Mouse (Mus musculus): ENCODE data around the gene Atp10b. TPM values are rescaled to one million over a fixed set of nuclear protein-coding genes. Genes with fewer than 3 reads are reported as not detected.

Atp10b gene
- polyA plus RNA-seq, 1 experiment from 2014 or later = 0.29 TPM

DNA sequence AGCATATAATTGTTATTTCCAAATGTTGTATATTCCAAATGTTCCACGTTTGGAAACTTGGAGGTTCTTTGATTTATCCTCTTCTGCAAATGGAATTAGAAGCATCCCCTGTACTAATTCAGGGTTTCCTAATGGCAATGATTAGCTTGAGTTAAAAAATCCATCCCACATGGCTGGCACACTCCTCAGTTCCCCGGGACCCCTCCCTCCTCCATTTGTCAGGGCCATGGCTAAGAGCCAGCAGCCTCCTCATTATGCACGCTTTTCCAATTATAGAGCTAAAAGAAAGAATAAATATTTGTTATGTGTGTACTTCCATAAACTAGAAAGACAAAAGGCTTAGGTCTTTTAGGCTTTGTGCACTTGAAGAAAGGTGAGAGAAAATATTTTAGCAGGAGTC is 53.9 kb downstream of the Atp10b start:
- Histone ChIP-seq H3K27ac (no peak overlapping the region), H3K36me3 (no peaks in the 10 kb centered on the region), H3K4me3 (no peak overlapping the region), H3K27me3 (no peaks in the 10 kb centered on the region), H3K4me1 (0 out of 2 replicates have a peak, but pooled peaks cover 3% of the 10 kb centered on the region), H3K9ac (no peak overlapping the region), H3K9me3 (no peaks in the 10 kb centered on the region), H3K4me2 (no peak overlapping the region)
- 46% methylated on average over 3 of the region's 3 CpGs for WGBS
- no peak for ATAC-seq (ENCODE audit: borderline replicate concordance, extremely low read depth, low FRiP score, low TSS enrichment)

DNA sequence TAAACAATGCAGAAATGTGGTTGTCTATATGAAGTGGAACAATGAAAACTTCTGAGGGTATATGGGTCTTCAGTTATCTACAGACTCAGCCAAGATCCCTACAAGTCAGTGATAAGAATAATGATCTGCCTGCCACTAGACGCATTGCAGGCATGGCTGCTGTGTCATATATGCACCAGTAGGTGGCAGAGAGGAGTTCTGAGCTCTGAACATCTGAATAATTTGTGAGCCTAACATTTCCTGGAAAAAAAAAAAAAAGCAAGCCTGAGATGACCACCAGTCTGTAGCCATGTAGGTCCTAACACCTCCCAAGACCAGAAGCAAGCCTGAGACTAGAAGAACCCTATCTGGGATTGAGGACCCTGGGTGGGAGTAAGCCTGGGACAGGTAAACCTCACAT is 63.5 kb downstream of the Atp10b start:
- ATAC-seq (ENCODE audit: borderline replicate concordance, extremely low read depth, low FRiP score, low TSS enrichment) = no peak
- Histone ChIP-seq H3K27me3 (no peaks in the 10 kb centered on the region), H3K9ac (no peak overlapping the region), H3K4me3 (no peak overlapping the region), H3K9me3 (no peaks in the 10 kb centered on the region), H3K4me1 (no peaks in the 10 kb centered on the region), H3K27ac (no peak overlapping the region), H3K36me3 (no peaks in the 10 kb centered on the region), H3K4me2 (no peak overlapping the region)
- WGBS = 20% methylated on average over 1 of the region's 1 CpGs

DNA sequence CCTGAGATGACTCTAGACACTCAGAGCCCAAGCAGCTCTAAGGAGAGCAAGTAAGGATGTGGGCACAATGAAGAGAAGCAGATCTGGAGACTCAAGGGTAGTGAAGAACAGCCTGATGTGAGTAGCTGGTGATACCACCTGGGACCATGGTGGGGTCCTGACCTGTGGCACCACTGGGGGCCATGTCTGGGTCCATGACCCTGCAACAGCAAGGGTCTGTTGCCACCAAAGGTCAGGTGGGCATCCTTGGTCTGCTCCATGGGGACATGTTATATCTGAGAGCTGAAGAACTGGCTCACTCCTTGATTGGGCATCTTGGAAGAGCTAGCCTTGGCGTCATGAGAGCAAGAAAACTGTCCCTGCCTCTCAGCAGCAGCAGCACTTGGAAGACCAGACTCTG is 64.1 kb downstream of the Atp10b start:
- Histone ChIP-seq H3K9ac (no peak overlapping the region), H3K36me3 (no peaks in the 10 kb centered on the region), H3K4me2 (no peak overlapping the region), H3K4me3 (no peak overlapping the region), H3K27me3 (no peaks in the 10 kb centered on the region), H3K4me1 (no peaks in the 10 kb centered on the region), H3K27ac (no peak overlapping the region), H3K9me3 (no peaks in the 10 kb centered on the region)
- no peak for ATAC-seq (ENCODE audit: borderline replicate concordance, extremely low read depth, low FRiP score, low TSS enrichment)
- 77% methylated on average over 1 of the region's 1 CpGs for WGBS

DNA sequence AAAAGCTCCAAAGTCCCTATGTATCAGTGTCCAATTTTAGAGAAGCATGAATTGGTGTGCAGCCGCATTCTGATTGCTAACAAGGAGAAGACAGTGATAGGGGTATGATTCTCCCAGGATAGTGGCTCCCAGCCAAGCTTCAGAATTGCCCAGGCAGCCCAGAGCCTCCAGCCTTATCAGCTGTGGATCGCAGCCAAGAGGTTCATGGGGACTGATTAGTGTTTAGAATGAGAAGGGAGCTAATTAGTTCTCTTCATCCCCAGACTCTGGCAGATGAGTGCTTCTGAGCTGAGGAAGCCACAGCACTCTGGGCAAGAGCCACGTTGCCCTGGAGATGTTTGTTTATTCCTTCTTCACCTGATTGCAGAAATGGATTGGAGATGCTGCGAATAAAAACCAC is 67.3 kb downstream of the Atp10b start:
- ATAC-seq (ENCODE audit: borderline replicate concordance, extremely low read depth, low FRiP score, low TSS enrichment) = no peak
- 18% methylated on average over 4 of the region's 4 CpGs for WGBS
- no peaks in the 10 kb centered on the region for H3K9me3 ChIP-seq
- no peaks in the 10 kb centered on the region for H3K36me3 ChIP-seq
- no peak overlapping the region for H3K4me2 ChIP-seq
- no peak overlapping the region for H3K4me3 ChIP-seq
- H3K4me1 ChIP-seq = no peaks in the 10 kb centered on the region
- H3K27ac ChIP-seq = no peak overlapping the region
- no peaks in the 10 kb centered on the region for H3K27me3 ChIP-seq
- H3K9ac ChIP-seq = no peak overlapping the region

DNA sequence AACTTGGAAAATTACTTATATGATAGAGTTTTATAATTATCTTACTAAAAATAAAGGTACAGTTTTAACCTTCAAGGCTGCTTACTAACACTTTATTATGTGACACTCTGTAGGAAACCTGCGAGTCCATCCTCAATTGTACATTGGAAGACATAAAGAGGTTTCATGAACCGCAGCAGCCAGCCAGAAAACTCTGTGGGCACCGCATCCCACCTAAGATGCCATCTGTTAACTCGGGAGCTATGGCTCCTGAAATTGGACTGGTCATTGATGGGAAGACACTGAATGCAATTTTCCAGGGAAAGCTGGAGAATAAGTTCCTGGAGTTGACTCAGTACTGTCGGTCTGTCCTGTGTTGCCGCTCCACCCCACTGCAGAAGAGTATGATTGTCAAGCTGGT is 80.6 kb downstream of the Atp10b start:
- Histone ChIP-seq H3K4me2 (no peak overlapping the region), H3K9me3 (no peaks in the 10 kb centered on the region), H3K4me3 (no peak overlapping the region), H3K36me3 (no peaks in the 10 kb centered on the region), H3K9ac (no peak overlapping the region), H3K4me1 (0 out of 2 replicates have a peak, but pooled peaks cover 4% of the 10 kb centered on the region), H3K27ac (no peak overlapping the region), H3K27me3 (no peaks in the 10 kb centered on the region)
- no peak for ATAC-seq (ENCODE audit: borderline replicate concordance, extremely low read depth, low FRiP score, low TSS enrichment)
- WGBS = 90% methylated on average over 6 of the region's 6 CpGs

DNA sequence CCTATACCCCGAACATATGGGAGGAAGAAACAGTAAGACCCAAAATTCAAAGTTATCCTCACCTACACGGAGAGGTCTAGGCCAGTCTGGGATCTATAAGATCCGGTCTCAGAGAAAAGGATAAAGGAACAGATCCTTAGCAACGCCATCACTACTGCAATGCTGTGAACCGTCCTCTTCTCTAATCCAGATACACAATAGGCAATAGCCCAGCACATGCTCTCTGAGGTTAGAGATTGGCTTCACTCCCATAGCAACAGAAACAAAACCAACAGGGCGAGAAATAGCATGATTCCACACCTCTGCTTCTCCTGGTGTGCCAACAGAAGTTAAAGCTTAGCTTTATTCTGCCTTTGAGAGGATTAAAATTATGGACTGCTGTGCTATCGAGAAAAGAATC is 82.4 kb downstream of the Atp10b start:
- Histone ChIP-seq H3K27ac (no peak overlapping the region), H3K9me3 (no peaks in the 10 kb centered on the region), H3K27me3 (no peaks in the 10 kb centered on the region), H3K4me1 (0 out of 2 replicates have a peak, but pooled peaks cover under 1% of the 10 kb centered on the region), H3K4me2 (no peak overlapping the region), H3K4me3 (no peak overlapping the region), H3K36me3 (no peaks in the 10 kb centered on the region), H3K9ac (no peak overlapping the region)
- WGBS = 72% methylated on average over 7 of the region's 7 CpGs
- no peak for ATAC-seq (ENCODE audit: borderline replicate concordance, extremely low read depth, low FRiP score, low TSS enrichment)

DNA sequence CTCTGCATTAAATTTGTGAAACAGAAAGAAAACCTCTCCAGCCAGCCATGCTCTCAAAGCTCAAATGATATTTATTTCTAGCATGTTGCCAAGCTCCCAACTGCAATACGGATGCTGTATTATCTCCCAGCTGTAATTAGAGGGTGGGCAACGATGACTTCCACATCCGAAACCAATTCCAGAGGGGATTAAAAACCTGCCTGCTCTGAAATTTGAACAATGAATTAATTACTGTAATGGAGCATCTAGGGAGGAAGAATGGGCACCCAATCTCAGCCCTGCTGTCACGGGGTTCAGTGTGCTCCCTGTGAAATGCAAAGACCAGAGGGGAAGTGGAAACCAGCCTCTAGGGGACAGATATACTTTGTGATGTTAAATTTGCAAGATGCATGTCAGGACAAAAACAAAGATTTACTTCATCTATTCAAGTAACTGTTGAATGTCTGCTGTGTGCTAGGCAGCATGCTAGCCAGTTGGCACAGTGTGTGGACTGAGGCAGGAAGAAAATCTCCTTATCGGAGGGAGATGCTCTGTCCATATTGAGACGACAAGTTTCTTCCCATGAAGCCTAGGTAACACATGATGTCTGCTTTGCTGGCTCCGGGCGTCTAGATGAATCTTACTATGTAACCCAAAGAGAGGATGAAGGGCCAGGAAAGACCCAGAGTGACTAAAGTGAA is 86.8 kb downstream of the Atp10b start:
- H3K27ac ChIP-seq = no peak overlapping the region
- no peaks in the 10 kb centered on the region for H3K36me3 ChIP-seq
- H3K4me2 ChIP-seq = no peak overlapping the region
- no peak for ATAC-seq (ENCODE audit: borderline replicate concordance, extremely low read depth, low FRiP score, low TSS enrichment)
- H3K4me3 ChIP-seq = no peak overlapping the region
- H3K27me3 ChIP-seq = no peaks in the 10 kb centered on the region
- WGBS = 79% methylated on average over 8 of the region's 8 CpGs
- H3K9ac ChIP-seq = no peak overlapping the region
- H3K9me3 ChIP-seq = no peaks in the 10 kb centered on the region
- H3K4me1 ChIP-seq = no peaks in the 10 kb centered on the region

DNA sequence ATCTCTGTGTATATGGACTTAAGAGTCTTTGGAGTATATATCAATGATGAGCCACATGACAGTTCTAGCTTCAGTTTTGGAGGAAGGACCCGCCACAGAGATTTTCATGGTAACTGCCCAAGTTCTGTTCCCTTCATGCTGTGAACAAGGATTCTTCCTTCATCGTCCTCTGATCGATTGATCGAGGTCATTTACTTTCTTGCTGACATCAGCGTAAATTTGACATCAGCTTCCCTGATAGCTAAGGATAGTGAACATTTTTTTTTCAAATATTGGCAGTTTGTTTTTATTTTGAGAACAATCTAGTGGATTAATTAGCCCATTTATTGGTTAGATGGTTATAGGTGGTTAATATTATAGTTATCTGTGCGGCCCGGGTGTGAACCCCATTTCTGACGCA is 90.1 kb downstream of the Atp10b start:
- WGBS = 93% methylated on average over 8 of the region's 8 CpGs
- Histone ChIP-seq H3K27ac (no peak overlapping the region), H3K27me3 (no peaks in the 10 kb centered on the region), H3K36me3 (no peaks in the 10 kb centered on the region), H3K9me3 (no peaks in the 10 kb centered on the region), H3K4me3 (no peak overlapping the region), H3K4me1 (no peaks in the 10 kb centered on the region), H3K4me2 (no peak overlapping the region), H3K9ac (no peak overlapping the region)
- ATAC-seq (ENCODE audit: borderline replicate concordance, extremely low read depth, low FRiP score, low TSS enrichment) = no peak

DNA sequence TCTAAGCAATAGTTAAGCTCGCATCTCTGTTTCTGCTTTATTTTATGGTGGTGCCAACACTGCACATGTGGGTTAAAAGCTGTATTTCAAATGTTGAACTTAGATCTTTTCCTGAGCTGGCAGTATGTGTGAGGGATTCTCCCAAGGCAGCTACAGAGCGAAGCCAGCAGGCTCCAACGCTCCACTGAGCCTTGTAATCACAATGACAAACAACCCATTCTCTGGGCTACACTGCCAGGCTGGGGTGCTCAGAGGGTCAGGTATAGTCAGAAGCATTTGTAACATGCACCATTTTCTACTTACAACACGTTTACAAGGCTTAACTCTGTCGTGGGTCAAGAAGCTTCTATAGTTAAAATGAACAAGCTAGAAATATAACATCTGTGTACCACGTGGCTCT is 103.4 kb downstream of the Atp10b start:
- ATAC-seq (ENCODE audit: borderline replicate concordance, extremely low read depth, low FRiP score, low TSS enrichment) = no peak
- no peak overlapping the region for H3K4me2 ChIP-seq
- WGBS = 44% methylated on average over 6 of the region's 6 CpGs

DNA sequence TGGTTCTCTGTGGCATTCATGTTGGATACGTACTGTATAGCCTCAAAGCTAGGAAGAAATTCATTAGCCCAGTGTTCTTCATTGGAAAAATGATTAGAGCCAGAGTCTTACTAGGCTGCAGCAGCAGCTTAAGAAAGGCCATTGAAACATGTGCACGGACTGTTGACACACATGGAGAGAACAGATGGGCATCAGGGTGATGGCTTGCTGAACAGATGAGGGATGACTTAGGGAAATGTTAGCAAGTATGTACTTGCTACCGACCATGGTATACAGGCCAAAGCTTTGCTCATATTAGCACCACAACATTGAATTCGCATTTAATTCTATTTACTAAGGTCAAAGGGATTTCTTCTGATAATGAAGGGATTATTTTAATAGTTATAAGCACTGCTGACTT is 105.6 kb downstream of the Atp10b start:
- ATAC-seq (ENCODE audit: borderline replicate concordance, extremely low read depth, low FRiP score, low TSS enrichment) = no peak
- WGBS = 78% methylated on average over 4 of the region's 4 CpGs
- no peak overlapping the region for H3K27ac ChIP-seq
- no peaks in the 10 kb centered on the region for H3K36me3 ChIP-seq
- H3K4me3 ChIP-seq = no peak overlapping the region
- no peaks in the 10 kb centered on the region for H3K9me3 ChIP-seq
- H3K9ac ChIP-seq = no peak overlapping the region
- 0 out of 2 replicates have a peak, but pooled peaks cover 4% of the 10 kb centered on the region for H3K4me1 ChIP-seq
- H3K4me2 ChIP-seq = no peak overlapping the region
- H3K27me3 ChIP-seq = no peaks in the 10 kb centered on the region

More for the DNA sequence above, 103.4 kb downstream of the Atp10b start:
- no peak overlapping the region for H3K4me3 ChIP-seq
- H3K9ac ChIP-seq = no peak overlapping the region
- no peak overlapping the region for H3K27ac ChIP-seq
- H3K36me3 ChIP-seq = no peaks in the 10 kb centered on the region
- no peaks in the 10 kb centered on the region for H3K27me3 ChIP-seq
- H3K9me3 ChIP-seq = no peaks in the 10 kb centered on the region
- 0 out of 2 replicates have a peak, but pooled peaks cover 2% of the 10 kb centered on the region for H3K4me1 ChIP-seq

DNA sequence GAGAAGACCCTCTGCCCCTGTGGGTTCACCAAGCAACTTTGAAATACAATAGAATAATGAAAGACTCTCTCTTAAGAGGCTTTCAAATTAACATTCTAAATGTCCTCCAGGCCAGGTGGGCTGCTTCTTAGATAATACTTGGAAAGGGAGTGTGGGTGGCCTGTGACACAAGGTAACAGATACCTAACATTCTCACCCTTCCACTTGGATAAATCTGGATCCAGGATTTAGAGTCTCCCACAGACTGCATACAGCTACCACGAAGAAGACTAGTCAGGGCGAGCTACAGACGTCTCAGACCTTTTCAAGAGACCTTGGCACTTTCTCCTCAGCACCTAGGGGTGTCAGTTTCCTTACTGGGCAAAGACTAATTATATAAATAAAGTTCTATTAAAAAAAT is 107.6 kb downstream of the Atp10b start:
- 0 out of 2 replicates have a peak, but pooled peaks cover 4% of the 10 kb centered on the region for H3K4me1 ChIP-seq
- no peak overlapping the region for H3K27ac ChIP-seq
- no peak overlapping the region for H3K9ac ChIP-seq
- H3K4me3 ChIP-seq = no peak overlapping the region
- WGBS = 65% methylated on average over 3 of the region's 3 CpGs
- ATAC-seq (ENCODE audit: borderline replicate concordance, extremely low read depth, low FRiP score, low TSS enrichment) = no peak
- no peak overlapping the region for H3K4me2 ChIP-seq
- H3K27me3 ChIP-seq = no peaks in the 10 kb centered on the region
- no peaks in the 10 kb centered on the region for H3K9me3 ChIP-seq
- H3K36me3 ChIP-seq = no peaks in the 10 kb centered on the region

DNA sequence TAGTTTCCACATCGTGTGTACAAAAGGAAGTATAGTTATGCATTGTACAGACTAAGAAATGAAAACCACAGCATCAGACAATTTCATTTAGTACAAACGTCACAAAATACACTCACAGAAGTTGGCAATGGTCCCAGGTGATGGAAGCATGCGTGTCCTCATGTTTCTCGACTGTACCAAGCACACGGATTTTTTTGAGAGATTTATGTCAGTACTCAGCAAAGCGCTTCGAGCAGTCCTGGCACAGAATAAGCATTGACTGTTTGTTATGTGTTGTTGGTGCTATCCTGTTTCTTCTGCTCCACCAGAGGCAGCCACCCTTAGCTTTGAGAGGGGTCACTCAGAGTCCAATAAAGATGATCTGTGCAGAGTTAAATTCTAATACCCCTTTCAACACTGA is 108.1 kb downstream of the Atp10b start:
- H3K4me2 ChIP-seq = no peak overlapping the region
- H3K9ac ChIP-seq = no peak overlapping the region
- H3K4me3 ChIP-seq = no peak overlapping the region
- no peaks in the 10 kb centered on the region for H3K9me3 ChIP-seq
- 41% methylated on average over 7 of the region's 7 CpGs for WGBS
- no peak for ATAC-seq (ENCODE audit: borderline replicate concordance, extremely low read depth, low FRiP score, low TSS enrichment)
- H3K27ac ChIP-seq = no peak overlapping the region
- H3K36me3 ChIP-seq = no peaks in the 10 kb centered on the region
- 0 out of 2 replicates have a peak, but pooled peaks cover 4% of the 10 kb centered on the region for H3K4me1 ChIP-seq
- no peaks in the 10 kb centered on the region for H3K27me3 ChIP-seq
